Mouse (Mus musculus): ENCODE measurements around the gene Plxna2. TPM values are rescaled to one million over a fixed set of nuclear protein-coding genes. Genes with fewer than 3 reads are reported as not detected.

Gene Plxna2
- polyA plus RNA-seq, 2 experiments, result 11.0 to 11.9 TPM

DNA sequence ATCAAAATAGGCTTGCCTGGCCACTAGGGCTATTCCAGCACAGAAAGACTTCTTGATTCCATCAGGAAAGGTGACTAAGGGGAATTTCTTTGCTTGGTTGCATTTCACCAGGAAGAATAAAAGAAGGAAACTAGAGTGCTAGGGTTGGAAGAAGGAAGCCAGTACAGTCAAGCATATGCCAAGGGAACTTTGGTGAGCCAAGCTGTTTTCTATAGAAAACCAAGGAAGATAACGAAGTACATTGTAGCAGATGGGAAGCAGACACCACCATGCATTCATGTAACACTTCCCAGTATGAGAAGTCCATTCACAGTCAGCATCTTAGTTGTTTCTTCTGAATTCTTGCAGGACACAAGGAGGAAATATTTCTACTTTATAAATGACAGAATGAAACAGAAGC, 5.4 kb upstream of the Plxna2 start:
- H3K27ac ChIP-seq (replicated peaks; ENCODE audit: low read depth, low read length), result no peak overlapping the region
- H3K27me3 ChIP-seq (ENCODE audit: control insufficient read depth, insufficient read depth, low read length), result no peaks in the 10 kb centered on the region
- 64% methylated on average over 1 of the region's 1 CpGs for WGBS
- no peak for ATAC-seq (ENCODE audit: low FRiP score, low read depth)
- DNase-seq (ENCODE audit: low spot score), result no peak
- no peak overlapping the region for H3K9ac ChIP-seq (ENCODE audit: low read depth, low read length, severe bottlenecking)
- no peaks in the 10 kb centered on the region for H3K36me3 ChIP-seq (ENCODE audit: control insufficient read depth, insufficient read depth, low read length)
- H3K4me2 ChIP-seq (replicated peaks; ENCODE audit: low read depth, low read length, severe bottlenecking), result no peak overlapping the region
- TF ChIP-seq POLR2A (IDR thresholded peaks at IDR 0.05; ENCODE audit: borderline replicate concordance, extremely low read depth, insufficient read depth, insufficient read length), result no peak
- no peaks in the 10 kb centered on the region for H3K9me3 ChIP-seq (ENCODE audit: control insufficient read depth, low read length)
- no peaks in the 10 kb centered on the region for H3K4me1 ChIP-seq (ENCODE audit: control insufficient read depth, insufficient read depth, low read length)
- no peak overlapping the region for H3K4me3 ChIP-seq (replicated peaks; ENCODE audit: low read length)

DNA sequence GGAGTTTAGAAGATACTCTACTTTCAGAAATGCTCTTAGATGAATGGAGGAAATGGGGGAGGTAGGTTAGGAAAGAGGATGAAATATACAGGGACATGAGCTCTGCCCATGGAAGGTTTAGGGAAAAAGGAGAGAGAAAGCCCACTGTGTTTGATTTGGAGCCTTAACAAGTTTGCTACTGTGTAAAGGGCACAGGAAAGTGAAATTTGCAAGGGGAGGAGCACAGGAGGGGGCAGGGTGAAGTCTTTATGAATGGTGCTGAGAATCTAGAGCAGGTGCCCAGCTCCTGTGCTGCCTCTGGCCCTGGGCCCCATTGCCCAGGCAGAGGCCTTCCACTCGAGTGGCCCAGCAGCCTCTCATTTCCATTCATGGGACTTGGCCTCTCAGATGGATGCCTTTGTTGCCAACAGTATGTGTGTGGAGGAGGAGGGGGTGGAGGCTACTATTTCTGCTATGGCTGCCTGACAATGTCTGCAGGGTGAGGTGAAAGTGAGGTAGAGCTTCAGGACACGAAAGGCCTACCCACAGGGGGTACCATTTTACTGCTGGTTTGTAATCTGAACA, 4.7 kb upstream of the Plxna2 start:
- no peak for TF ChIP-seq POLR2A (IDR thresholded peaks at IDR 0.05; ENCODE audit: borderline replicate concordance, extremely low read depth, insufficient read depth, insufficient read length)
- H3K27ac ChIP-seq (replicated peaks; ENCODE audit: low read depth, low read length), result no peak overlapping the region
- no peaks in the 10 kb centered on the region for H3K4me1 ChIP-seq (ENCODE audit: control insufficient read depth, insufficient read depth, low read length)
- WGBS, result 35% methylated on average over 2 of the region's 2 CpGs
- no peak overlapping the region for H3K4me2 ChIP-seq (replicated peaks; ENCODE audit: low read depth, low read length, severe bottlenecking)
- no peak for ATAC-seq (ENCODE audit: low FRiP score, low read depth)
- no peak overlapping the region for H3K4me3 ChIP-seq (replicated peaks; ENCODE audit: low read length)
- H3K27me3 ChIP-seq (ENCODE audit: control insufficient read depth, insufficient read depth, low read length), result no peaks in the 10 kb centered on the region
- no peaks in the 10 kb centered on the region for H3K36me3 ChIP-seq (ENCODE audit: control insufficient read depth, insufficient read depth, low read length)
- no peaks in the 10 kb centered on the region for H3K9me3 ChIP-seq (ENCODE audit: control insufficient read depth, low read length)
- no peak overlapping the region for H3K9ac ChIP-seq (ENCODE audit: low read depth, low read length, severe bottlenecking)
- no peak for DNase-seq (ENCODE audit: low spot score)

- Histone ChIP-seq H3K36me3 (ENCODE audit: control insufficient read depth, insufficient read depth, low read length) (no peaks in the 10 kb centered on the region), H3K4me3 (replicated peaks; ENCODE audit: low read length) (no peak overlapping the region), H3K4me2 (replicated peaks; ENCODE audit: low read depth, low read length, severe bottlenecking) (no peak overlapping the region), H3K9ac (ENCODE audit: low read depth, low read length, severe bottlenecking) (no peak overlapping the region), H3K27ac (replicated peaks; ENCODE audit: low read depth, low read length) (no peak overlapping the region), H3K4me1 (ENCODE audit: control insufficient read depth, insufficient read depth, low read length) (no peaks in the 10 kb centered on the region), H3K27me3 (ENCODE audit: control insufficient read depth, insufficient read depth, low read length) (no peaks in the 10 kb centered on the region), H3K9me3 (ENCODE audit: control insufficient read depth, low read length) (no peaks in the 10 kb centered on the region)
- ATAC-seq (ENCODE audit: low FRiP score, low read depth), result no peak
- no peak for TF ChIP-seq POLR2A (IDR thresholded peaks at IDR 0.05; ENCODE audit: borderline replicate concordance, extremely low read depth, insufficient read depth, insufficient read length)
- no peak for DNase-seq (ENCODE audit: low spot score)
- 85% methylated on average over 5 of the region's 5 CpGs for whole genome bisulfite sequencing
Observed at GRCm38 (mm10) chr1:194613923-194614830, 3.8 kb upstream of the Plxna2 start.

DNA sequence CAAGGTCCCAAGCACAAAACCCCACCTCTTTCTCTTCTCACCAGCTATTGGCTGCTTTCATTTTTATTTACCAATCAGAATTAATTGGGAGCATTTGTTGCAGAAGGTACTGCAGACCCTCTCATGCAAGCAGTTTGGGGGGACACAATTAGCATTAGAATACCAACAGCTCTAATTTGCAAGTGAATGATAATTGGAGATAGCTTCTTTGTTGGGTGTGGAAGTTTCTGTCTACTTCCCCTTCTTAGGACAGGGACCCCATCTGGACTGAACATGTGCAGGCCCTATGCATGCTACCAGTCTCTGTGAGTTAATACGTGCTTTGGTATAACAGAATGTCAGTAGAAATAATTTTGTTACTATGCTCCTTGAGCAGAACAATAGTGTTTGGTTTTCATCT, 1.9 kb upstream of the Plxna2 start:
- 0 out of 2 replicates have a peak, but pooled peaks cover 1% of the 10 kb centered on the region for H3K27me3 ChIP-seq (ENCODE audit: control insufficient read depth, insufficient read depth, low read length)
- H3K4me3 ChIP-seq (replicated peaks; ENCODE audit: low read length), result no peak overlapping the region
- DNase-seq (ENCODE audit: low spot score) (no peak), ATAC-seq (ENCODE audit: low FRiP score, low read depth) (no peak)
- H3K9ac ChIP-seq (ENCODE audit: low read depth, low read length, severe bottlenecking), result no peak overlapping the region
- no peak overlapping the region for H3K27ac ChIP-seq (replicated peaks; ENCODE audit: low read depth, low read length)
- TF ChIP-seq POLR2A (IDR thresholded peaks at IDR 0.05; ENCODE audit: borderline replicate concordance, extremely low read depth, insufficient read depth, insufficient read length), result no peak
- H3K4me2 ChIP-seq (replicated peaks; ENCODE audit: low read depth, low read length, severe bottlenecking), result no peak overlapping the region
- 91% methylated on average over 1 of the region's 1 CpGs for WGBS
- H3K9me3 ChIP-seq (ENCODE audit: control insufficient read depth, low read length), result no peaks in the 10 kb centered on the region
- H3K36me3 ChIP-seq (ENCODE audit: control insufficient read depth, insufficient read depth, low read length), result no peaks in the 10 kb centered on the region
- H3K4me1 ChIP-seq (ENCODE audit: control insufficient read depth, insufficient read depth, low read length), result peaks cover 2% of the 10 kb centered on the region; the same call in 1 of the 2 replicates

DNA sequence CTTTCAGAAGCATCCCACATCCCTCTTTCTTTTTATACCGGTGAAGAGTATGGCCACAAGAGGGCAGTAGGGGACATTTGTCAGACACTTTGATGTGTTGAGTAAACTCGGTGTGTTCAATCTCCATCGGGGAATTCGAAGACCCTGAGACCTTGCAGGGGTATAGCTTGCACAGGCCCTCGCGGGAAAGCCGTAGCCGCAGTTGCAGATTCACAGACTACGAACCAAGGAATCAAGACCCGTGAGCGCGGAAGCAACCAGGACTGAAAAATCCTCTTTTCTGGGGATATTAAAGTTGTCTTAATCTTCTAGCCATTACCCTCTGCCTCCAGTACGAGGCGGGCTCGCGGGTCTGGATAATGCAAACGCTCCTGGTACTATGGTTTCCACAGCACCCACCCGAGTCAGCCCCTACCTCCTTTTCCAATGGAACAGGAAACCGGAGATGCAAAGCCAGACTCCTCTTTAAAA, 858 bp downstream of the Plxna2 start:
- H3K4me2 ChIP-seq (replicated peaks; ENCODE audit: low read depth, low read length, severe bottlenecking), result peak overlapping the region; percentile 98
- H3K27ac ChIP-seq (replicated peaks; ENCODE audit: low read depth, low read length), result no peak overlapping the region
- no peak for TF ChIP-seq POLR2A (IDR thresholded peaks at IDR 0.05; ENCODE audit: borderline replicate concordance, extremely low read depth, insufficient read depth, insufficient read length)
- H3K36me3 ChIP-seq (ENCODE audit: control insufficient read depth, insufficient read depth, low read length), result no peaks in the 10 kb centered on the region
- 2% methylated on average over 19 of the region's 19 CpGs for WGBS
- no peaks in the 10 kb centered on the region for H3K9me3 ChIP-seq (ENCODE audit: control insufficient read depth, low read length)
- peak overlapping the region; percentile 71 for H3K4me3 ChIP-seq (replicated peaks; ENCODE audit: low read length)
- ATAC-seq (ENCODE audit: low FRiP score, low read depth) (0 out of 2 replicates have a peak, but pooled peaks have one; percentile 31), DNase-seq (ENCODE audit: low spot score) (peak; percentile 84)
- H3K27me3 ChIP-seq (ENCODE audit: control insufficient read depth, insufficient read depth, low read length), result 0 out of 2 replicates have a peak, but pooled peaks cover 8% of the 10 kb centered on the region
- H3K4me1 ChIP-seq (ENCODE audit: control insufficient read depth, insufficient read depth, low read length), result peaks cover 7% of the 10 kb centered on the region; the same call in 1 of the 2 replicates
- H3K9ac ChIP-seq (ENCODE audit: low read depth, low read length, severe bottlenecking), result no peak overlapping the region
